Mouse (Mus musculus) limb, embryonic 12.5 days (tissue): Measurements from ENCODE around the gene Camta2. TPM values are rescaled to one million over a fixed set of nuclear protein-coding genes. Genes with fewer than 3 reads are reported as not detected.
A peak's percentile ranks its signal among the peaks of the same experiment; 100 is the strongest.

Source experiments
- ATAC-seq: fragments of 200-750 bp; cut with Nextera tagmentation; 2 replicates; pipeline ENCODE4 v1.8.0; 2017; ENCODE audit warnings: low read depth, moderate TSS enrichment; ENCODE audit not compliant: insufficient number of reproducible peaks, insufficient read depth, low FRiP score, low TSS enrichment
- H3K27ac ChIP-seq: fragments of 300-500 bp; sonication (generic); 2 replicates; pipeline ENCODE4 v1.5.1; 2016; ENCODE audit warnings: mild to moderate bottlenecking, moderate library complexity
- H3K27me3 ChIP-seq: fragments of 300-500 bp; sonication (generic); 2 replicates; pipeline ENCODE4 v1.6.1; 2016; ENCODE audit warnings: mild to moderate bottlenecking, moderate library complexity
- H3K36me3 ChIP-seq: fragments of 300-500 bp; sonication (generic); 2 replicates; pipeline ENCODE4 v1.6.1; 2016; ENCODE audit warnings: mild to moderate bottlenecking, moderate library complexity
- H3K4me1 ChIP-seq: fragments of 300-500 bp; sonication (generic); replicated peaks from 2 replicates; pipeline ENCODE4 v1.6.1; 2016
- H3K4me2 ChIP-seq: fragments of 300-500 bp; sonication (generic); 2 replicates; pipeline ENCODE4 v1.6.1; 2016; ENCODE audit warnings: mild to moderate bottlenecking, moderate library complexity
- H3K4me3 ChIP-seq: fragments of 300-500 bp; sonication (generic); replicated peaks from 2 replicates; pipeline ENCODE4 v1.5.1; 2016; ENCODE audit warnings: mild to moderate bottlenecking
- H3K9ac ChIP-seq: fragments of 300-500 bp; sonication (generic); replicated peaks from 2 replicates; pipeline ENCODE4 v1.6.1; 2016; ENCODE audit warnings: mild to moderate bottlenecking, moderate library complexity
- H3K9me3 ChIP-seq: fragments of 300-500 bp; sonication (generic); 2 replicates; pipeline ENCODE4 v1.6.1; 2016; ENCODE audit warnings: mild to moderate bottlenecking, moderate library complexity
- WGBS: fragments of 180-500 bp; shearing (Covaris S2); methylation state at CpG from one replicate; pipeline ENCODE4 v1.1.7; 2016; 5-methylcytosine and 5-hydroxymethylcytosine counted together
- polyA plus RNA-seq: library from polyadenylated mRNA; unstranded; fragments of >200 nt; fragmentation: Nextera tagmentation; extraction: Ambion mirVana; gene quantifications from 2 replicates; pipeline ENCODE4 v1.2.1, GENCODE M21; 2016

Gene Camta2
- polyA plus RNA-seq, 1 experiment from 2014 or later = 9.9 TPM

- Histone ChIP-seq H3K9me3 (no peaks in the 10 kb centered on the region), H3K4me3 (no peak overlapping the region), H3K27me3 (no peaks in the 10 kb centered on the region), H3K9ac (no peak overlapping the region), H3K4me1 (peaks cover 19% of the 10 kb centered on the region), H3K27ac (no peak overlapping the region), H3K36me3 (peaks cover 9% of the 10 kb centered on the region), H3K4me2 (no peak overlapping the region)
- no peak for ATAC-seq
- 63% methylated on average over 4 of the region's 4 CpGs for WGBS
Observed at GRCm38 (mm10) chr11:70689578-70689977, 1.7 kb upstream of the Camta2 start.

GRCm38 (mm10) chr11:70688372-70688771, 467 bp upstream of the Camta2 start:
- Histone ChIP-seq H3K9ac (peak overlapping the region; percentile 78), H3K27ac (peak overlapping the region; percentile 84), H3K4me1 (peaks cover 19% of the 10 kb centered on the region), H3K4me3 (peak overlapping the region; percentile 87), H3K36me3 (peaks cover 22% of the 10 kb centered on the region), H3K27me3 (no peaks in the 10 kb centered on the region), H3K9me3 (no peaks in the 10 kb centered on the region), H3K4me2 (peak overlapping the region; percentile 88)
- WGBS = 11% methylated on average over 8 of the region's 8 CpGs
- ATAC-seq = no peak

GRCm38 (mm10) chr11:70686901-70687566, 871 bp downstream of the Camta2 start:
- H3K36me3 ChIP-seq = peaks cover 33% of the 10 kb centered on the region
- H3K9me3 ChIP-seq = no peaks in the 10 kb centered on the region
- peak overlapping the region; percentile 78 for H3K9ac ChIP-seq
- H3K4me1 ChIP-seq = peaks cover 25% of the 10 kb centered on the region
- peak; percentile 56; the same call in 1 of the 2 replicates for ATAC-seq
- H3K4me2 ChIP-seq = peak overlapping the region; percentile 88
- WGBS = 5% methylated on average over 16 of the region's 16 CpGs
- H3K4me3 ChIP-seq = peak overlapping the region; percentile 87
- H3K27me3 ChIP-seq = no peaks in the 10 kb centered on the region
- H3K27ac ChIP-seq = peak overlapping the region; percentile 84

DNA sequence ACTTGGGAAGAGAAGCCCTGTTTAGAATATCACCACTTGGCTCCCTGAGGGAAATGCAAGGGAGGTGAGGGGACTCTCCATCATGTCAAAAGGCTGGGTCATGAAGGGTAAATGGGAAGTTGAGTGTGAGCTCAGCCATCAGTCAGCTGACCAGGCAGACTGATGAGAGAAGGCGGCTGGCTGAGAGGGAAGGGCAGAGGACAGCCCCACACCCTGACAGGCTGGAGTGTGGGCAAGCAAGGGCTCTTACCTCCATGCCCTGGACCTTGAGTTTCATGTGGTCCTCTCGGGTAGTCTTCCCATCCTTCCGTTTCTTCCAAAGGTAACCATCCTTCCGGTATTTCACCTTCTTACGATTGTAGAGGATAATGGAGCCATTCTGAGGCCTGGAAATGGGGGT, 4.3 kb downstream of the Camta2 start:
- Histone ChIP-seq H3K36me3 (peaks cover 54% of the 10 kb centered on the region), H3K9ac (no peak overlapping the region), H3K27me3 (no peaks in the 10 kb centered on the region), H3K4me1 (peaks cover 24% of the 10 kb centered on the region), H3K4me2 (no peak overlapping the region), H3K4me3 (no peak overlapping the region), H3K9me3 (no peaks in the 10 kb centered on the region), H3K27ac (no peak overlapping the region)
- no peak for ATAC-seq
- WGBS = 82% methylated on average over 5 of the region's 5 CpGs

DNA sequence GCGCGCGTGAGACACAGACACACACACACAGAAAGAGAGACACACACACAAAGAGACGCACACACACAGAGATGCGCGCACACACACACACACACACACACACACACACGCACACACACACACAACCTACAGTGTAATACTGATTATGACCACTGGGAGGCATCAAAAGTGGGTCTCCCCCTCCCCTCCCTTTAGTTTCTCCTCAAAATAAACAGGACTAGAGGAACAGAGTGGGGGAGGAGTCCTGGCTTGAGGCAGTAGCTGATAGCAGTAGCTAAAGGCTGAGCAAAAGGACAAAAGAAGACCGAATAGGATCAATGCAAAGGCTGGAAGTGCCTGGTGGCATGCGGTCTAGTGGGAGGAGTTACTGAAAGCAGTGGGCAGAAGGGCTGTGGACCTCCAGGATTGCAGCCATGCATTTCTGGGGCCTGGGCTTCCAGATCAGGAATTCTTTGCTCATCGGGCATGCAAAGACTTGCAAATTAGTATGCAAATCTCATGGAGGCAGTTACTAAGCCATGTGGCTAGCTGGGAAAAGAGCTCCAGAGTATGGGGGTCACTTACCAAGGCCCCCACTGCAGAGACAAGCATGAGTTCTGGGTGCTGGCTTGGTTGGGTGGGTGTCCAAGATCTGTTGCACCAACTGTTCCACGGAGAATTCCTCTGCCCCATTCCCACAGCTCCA, 5.9 kb downstream of the Camta2 start:
- WGBS = 24% methylated on average over 11 of the region's 11 CpGs
- H3K4me3 ChIP-seq = no peak overlapping the region
- H3K4me1 ChIP-seq = peaks cover 15% of the 10 kb centered on the region
- H3K9me3 ChIP-seq = no peaks in the 10 kb centered on the region
- H3K27ac ChIP-seq = peak overlapping the region; percentile 51; the same call in 1 of the 2 replicates
- no peak overlapping the region for H3K9ac ChIP-seq
- peaks cover 60% of the 10 kb centered on the region for H3K36me3 ChIP-seq
- H3K27me3 ChIP-seq = no peaks in the 10 kb centered on the region
- ATAC-seq = peak; percentile 19; the same call in 1 of the 2 replicates
- no peak overlapping the region for H3K4me2 ChIP-seq

- WGBS = 67% methylated on average over 12 of the region's 12 CpGs
- Histone ChIP-seq H3K36me3 (peaks cover 64% of the 10 kb centered on the region), H3K9me3 (no peaks in the 10 kb centered on the region), H3K27ac (no peak overlapping the region), H3K27me3 (no peaks in the 10 kb centered on the region), H3K4me3 (no peak overlapping the region), H3K4me2 (no peak overlapping the region), H3K9ac (no peak overlapping the region), H3K4me1 (peaks cover 7% of the 10 kb centered on the region; the same call in 1 of the 2 replicates)
- no peak for ATAC-seq
Observed at GRCm38 (mm10) chr11:70681170-70681569, 6.7 kb downstream of the Camta2 start.

GRCm38 (mm10) chr11:70679894-70680293, 8.0 kb downstream of the Camta2 start:
- Histone ChIP-seq H3K27ac (no peak overlapping the region), H3K36me3 (peaks cover 70% of the 10 kb centered on the region), H3K9ac (no peak overlapping the region), H3K9me3 (no peaks in the 10 kb centered on the region), H3K4me3 (no peak overlapping the region), H3K4me1 (peaks cover 7% of the 10 kb centered on the region; the same call in 1 of the 2 replicates), H3K27me3 (no peaks in the 10 kb centered on the region), H3K4me2 (no peak overlapping the region)
- ATAC-seq = no peak
- WGBS = 87% methylated on average over 6 of the region's 8 CpGs

- no peak overlapping the region for H3K27ac ChIP-seq
- H3K36me3 ChIP-seq = peaks cover 68% of the 10 kb centered on the region
- no peaks in the 10 kb centered on the region for H3K9me3 ChIP-seq
- no peaks in the 10 kb centered on the region for H3K27me3 ChIP-seq
- WGBS = 94% methylated on average over 8 of the region's 8 CpGs
- H3K4me2 ChIP-seq = no peak overlapping the region
- H3K9ac ChIP-seq = no peak overlapping the region
- no peak for ATAC-seq
- H3K4me1 ChIP-seq = peaks cover 7% of the 10 kb centered on the region; the same call in 1 of the 2 replicates
- no peak overlapping the region for H3K4me3 ChIP-seq
Observed at GRCm38 (mm10) chr11:70679361-70679760, 8.5 kb downstream of the Camta2 start.

DNA sequence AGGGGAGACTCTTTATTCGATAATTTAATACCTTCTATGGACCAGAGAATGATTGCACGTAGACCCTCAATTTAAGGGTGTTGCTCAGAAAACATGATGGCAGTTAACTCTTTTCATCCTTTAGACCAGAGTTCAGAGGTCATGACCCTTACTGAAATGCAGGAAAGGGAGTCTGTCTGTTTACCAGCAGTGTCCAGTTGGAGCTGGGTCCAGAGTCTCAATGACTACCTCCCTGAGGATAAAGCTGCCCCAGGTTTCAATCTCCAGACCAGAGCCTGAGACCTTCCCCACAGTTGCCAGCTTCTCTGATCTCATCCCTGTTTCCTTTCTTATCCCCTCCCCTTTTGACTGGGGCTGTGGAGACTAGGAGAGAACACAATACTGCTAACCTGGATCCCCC, 9.3 kb downstream of the Camta2 start:
- Histone ChIP-seq H3K9ac (no peak overlapping the region), H3K27me3 (no peaks in the 10 kb centered on the region), H3K4me3 (no peak overlapping the region), H3K27ac (no peak overlapping the region), H3K4me1 (peaks cover 7% of the 10 kb centered on the region; the same call in 1 of the 2 replicates), H3K36me3 (peaks cover 68% of the 10 kb centered on the region), H3K9me3 (no peaks in the 10 kb centered on the region), H3K4me2 (no peak overlapping the region)
- WGBS = 70% methylated on average over 2 of the region's 2 CpGs
- ATAC-seq = no peak

- no peaks in the 10 kb centered on the region for H3K9me3 ChIP-seq
- H3K36me3 ChIP-seq = peaks cover 64% of the 10 kb centered on the region
- ATAC-seq = no peak
- H3K27ac ChIP-seq = no peak overlapping the region
- H3K4me1 ChIP-seq = peaks cover 7% of the 10 kb centered on the region; the same call in 1 of the 2 replicates
- H3K27me3 ChIP-seq = no peaks in the 10 kb centered on the region
- WGBS = 78% methylated on average over 9 of the region's 9 CpGs
- no peak overlapping the region for H3K4me3 ChIP-seq
- no peak overlapping the region for H3K4me2 ChIP-seq
- no peak overlapping the region for H3K9ac ChIP-seq
Observed at GRCm38 (mm10) chr11:70678092-70678491, 9.8 kb downstream of the Camta2 start.

DNA sequence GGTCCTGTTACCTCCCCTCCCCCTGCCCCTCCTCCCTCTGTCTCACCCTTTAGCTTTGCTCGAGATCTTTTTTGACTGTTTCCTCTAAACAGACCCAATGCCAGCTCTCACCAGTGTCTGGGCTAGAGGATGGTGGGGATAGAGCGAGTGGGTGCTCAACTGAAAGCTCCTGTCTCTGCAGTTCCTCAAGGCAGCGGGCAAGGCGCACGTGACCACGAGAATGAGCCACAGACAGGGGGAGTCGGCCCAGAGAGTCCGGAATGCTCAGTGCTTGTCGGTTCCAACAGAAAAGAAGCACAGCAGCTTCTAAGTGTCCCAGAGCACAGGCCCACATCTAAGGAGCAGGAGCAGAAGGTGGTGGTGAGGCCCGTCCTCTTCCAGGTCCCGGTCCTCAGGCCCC, 13.4 kb downstream of the Camta2 start:
- 70% methylated on average over 11 of the region's 11 CpGs for whole genome bisulfite sequencing
- Histone ChIP-seq H3K4me2 (no peak overlapping the region), H3K27ac (no peak overlapping the region), H3K9ac (no peak overlapping the region), H3K4me1 (peaks cover 13% of the 10 kb centered on the region), H3K9me3 (no peaks in the 10 kb centered on the region), H3K36me3 (peaks cover 62% of the 10 kb centered on the region), H3K27me3 (no peaks in the 10 kb centered on the region), H3K4me3 (no peak overlapping the region)
- no peak for ATAC-seq
